Mouse (Mus musculus) inflammation-experienced regulatory T-cells, adult 6 months (primary cell): ENCODE data around the gene Thra. TPM values are rescaled to one million over a fixed set of nuclear protein-coding genes. Genes with fewer than 3 reads are reported as not detected.

Experiments used
- ATAC-seq: one replicate; pipeline ENCODE4 v1.8.0; 2017
- polyA plus RNA-seq, 3 experiments: library from polyadenylated mRNA; unstranded; fragments of 100-300 nt; shearing (Covaris generic); gene quantifications; one replicate each; pipeline ENCODE4 v1.2.1; 2017

The Thra gene
- polyA plus RNA-seq, 3 experiments from 2014 or later: 1.3 to 6.3 (median 5.2) TPM

- ATAC-seq: no peak
These were observed 41.5 kb downstream of the Thra start for GRCm38 (mm10) chr11:98781851-98782512.

GRCm38 (mm10) chr11:98782651-98783235 is 42.3 kb downstream of the Thra start:
- ATAC-seq: peak; percentile 19

DNA sequence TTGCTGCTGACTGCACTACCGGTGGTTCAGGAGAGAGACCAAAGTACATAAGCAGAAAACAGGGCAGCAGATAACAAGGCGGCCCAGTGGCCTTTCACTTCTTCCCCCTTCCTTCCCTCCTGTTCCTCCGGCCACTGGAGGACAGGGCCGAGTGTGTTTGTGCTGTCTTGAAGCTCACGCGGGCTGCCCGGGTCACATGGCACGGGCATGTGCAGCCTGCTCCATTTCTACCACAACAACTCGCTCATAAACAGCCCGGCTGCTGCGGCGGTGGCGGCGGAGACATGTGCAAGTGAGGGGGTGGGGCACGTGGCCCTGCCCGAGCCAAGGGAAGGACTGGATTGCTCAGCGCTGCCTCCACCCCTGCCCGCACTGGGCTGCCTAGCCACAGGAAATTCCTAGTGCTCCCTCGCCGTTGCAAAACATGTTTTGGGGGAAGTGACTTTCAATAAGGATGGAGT is 42.8 kb downstream of the Thra start:
- ATAC-seq: peak; percentile 76

DNA sequence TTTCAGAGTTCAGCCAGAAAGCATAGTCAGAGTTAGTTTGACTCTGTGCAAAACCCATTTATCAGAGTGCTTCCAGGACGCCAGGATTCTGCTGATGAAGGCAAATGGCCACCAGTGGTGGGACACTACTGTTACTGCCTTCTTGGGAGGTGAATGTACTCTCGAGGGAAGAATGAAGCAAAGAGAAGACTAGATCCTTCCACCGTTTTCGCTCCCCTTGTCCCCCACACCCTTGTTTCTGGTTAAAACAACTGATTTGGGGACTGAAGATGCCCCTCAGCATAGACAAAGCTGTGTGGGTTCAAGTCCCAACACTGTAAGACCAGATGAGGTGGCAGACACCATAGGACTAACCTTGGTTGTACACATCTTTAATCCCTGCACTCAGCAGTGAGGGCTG is 43.7 kb downstream of the Thra start:
- no peak for ATAC-seq

DNA sequence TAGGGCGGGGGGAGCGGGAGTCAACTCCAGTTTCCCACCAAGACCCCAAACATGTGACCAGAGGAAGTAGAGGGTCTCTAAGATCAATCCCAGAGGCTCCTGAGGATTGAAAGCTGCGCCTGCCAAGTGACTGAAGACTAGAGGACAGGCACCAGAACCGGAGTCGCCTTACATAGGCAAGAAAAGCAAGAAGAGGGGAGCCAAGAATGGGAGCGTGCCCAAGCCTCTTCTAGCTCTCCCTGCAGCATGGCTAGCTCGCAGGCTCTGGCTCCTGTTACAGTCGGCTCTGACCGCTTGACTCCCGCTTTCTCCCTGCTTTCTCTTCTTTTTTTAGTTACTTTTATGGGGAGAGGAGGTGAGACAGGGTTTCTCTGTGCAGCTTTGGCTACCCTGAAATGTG is 44.8 kb downstream of the Thra start:
- ATAC-seq: no peak

GRCm38 (mm10) chr11:98785772-98786281 is 45.4 kb downstream of the Thra start:
- ATAC-seq: no peak

GRCm38 (mm10) chr11:98786359-98787214 is 46.1 kb downstream of the Thra start:
- peak; percentile 49 for ATAC-seq

DNA sequence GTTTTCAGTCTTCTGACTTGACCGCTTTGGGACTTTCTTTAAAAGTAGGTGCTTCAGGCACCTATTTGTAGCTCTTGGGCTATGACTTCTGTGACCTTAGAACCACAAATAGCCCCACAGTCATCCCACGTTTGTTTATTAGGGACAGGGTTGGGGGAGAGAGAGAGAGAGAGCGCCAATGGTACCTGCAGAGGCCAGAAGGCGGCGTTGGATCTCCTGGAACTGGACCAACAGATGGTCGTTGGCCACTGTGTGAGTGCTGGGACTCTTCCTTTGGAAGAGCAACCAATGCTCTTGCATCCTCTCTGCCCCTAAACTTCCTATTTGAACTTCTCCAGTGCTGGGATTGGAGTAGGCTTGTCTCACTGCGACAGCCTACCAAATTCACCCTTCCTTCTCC is 46.8 kb downstream of the Thra start:
- ATAC-seq: no peak

DNA sequence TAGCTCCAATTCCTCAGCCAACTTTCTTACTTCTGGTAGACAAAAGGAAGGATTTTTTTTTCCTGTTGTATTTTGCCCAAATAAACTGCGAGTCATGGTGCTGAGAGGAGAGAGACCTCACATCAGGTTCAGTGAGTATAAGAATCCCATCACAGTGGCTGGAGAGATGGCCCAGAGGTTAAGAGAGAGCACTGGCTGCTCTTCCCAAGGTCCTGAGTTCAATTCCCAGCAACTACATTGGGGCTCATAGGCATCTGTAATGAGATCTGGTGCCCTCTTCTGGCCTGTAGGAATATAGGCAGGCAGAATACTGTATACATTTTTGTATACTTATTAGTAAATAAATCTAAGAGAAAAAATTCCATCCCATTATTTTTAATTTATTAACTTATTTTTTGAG is 47.3 kb downstream of the Thra start:
- ATAC-seq: no peak

DNA sequence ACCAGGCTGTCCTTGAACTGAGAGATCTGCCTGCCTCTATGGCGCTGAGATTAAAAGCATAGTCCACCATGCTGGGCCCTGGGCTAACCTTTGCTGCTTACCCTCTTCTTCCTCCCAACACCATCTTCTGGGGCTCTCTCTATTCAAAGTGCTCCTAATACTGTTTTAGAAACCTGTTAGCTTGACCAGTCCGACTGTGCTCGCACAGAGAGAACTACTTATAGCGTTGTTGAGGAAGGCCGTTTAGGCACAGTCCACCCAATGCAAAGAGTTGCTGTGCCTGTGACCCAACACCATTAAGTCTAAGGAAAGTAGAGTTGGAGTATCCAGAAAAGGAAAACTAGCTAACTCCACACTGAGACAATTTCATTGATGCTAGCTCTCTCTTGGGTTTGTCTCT is 47.7 kb downstream of the Thra start:
- ATAC-seq: no peak

DNA sequence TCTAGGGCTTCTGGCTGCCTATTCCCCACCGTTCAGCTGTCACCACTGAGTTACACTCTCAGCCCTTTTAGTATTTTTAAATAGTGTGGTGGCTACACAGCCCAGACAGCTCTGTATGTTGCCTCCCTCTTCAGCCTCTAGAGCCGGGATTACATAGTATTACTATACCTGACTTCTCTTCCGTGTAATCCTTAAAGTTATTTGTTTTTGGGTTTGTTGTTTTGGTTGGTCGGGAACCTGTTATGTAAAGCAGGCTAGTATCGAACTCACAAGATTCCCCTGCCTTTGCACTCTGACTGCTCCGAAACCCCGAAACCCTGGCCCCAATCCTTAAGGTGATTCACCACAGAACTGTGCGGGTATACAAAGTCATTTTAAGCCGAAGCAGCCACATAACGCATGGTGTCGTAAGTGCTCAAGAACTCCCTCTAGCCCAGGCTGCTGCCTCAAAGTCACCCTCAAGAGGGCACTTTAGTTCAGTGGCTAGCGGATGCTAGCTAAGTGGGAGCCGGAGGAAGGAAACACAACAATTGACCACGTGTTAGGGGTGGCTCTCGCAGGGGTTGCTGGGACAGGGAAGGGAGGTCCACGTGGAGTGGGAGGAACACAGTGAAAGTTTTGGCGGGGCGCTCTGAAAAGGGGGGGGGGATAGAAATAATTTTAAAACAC is 48.2 kb downstream of the Thra start:
- ATAC-seq: peak; percentile 89

DNA sequence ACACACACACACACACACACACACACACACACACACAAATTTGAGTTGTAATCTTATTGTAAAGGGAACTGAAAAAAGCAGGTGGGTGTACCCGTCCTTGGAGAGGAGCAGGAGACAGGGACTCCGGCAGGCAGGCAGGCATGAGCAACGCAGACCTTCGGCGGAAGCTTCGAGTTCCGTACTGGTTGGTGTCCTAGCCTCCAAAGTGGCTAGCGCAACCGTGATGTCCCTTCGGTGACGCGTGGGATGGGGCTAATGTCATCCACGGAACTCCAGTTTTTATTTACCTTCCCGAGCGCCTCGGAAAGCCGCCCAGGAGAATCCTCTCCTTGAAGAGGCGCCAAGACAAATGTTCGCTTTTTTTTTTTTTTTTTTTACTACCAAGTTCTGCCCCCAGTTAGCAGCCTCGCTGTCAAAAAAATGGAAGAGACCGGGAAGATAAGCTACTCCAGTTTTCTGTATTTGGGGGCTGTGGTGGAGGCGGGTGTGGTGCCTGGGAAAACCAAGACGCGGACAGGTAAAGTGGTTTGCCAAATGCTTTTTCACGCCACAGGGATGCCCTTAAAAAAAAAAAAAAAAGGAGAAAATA is 48.9 kb downstream of the Thra start:
- ATAC-seq: peak; percentile 3

GRCm38 (mm10) chr11:98789824-98790223 is 49.4 kb downstream of the Thra start:
- no peak for ATAC-seq

- ATAC-seq: no peak
These were observed 50.3 kb downstream of the Thra start for GRCm38 (mm10) chr11:98790631-98791205.

DNA sequence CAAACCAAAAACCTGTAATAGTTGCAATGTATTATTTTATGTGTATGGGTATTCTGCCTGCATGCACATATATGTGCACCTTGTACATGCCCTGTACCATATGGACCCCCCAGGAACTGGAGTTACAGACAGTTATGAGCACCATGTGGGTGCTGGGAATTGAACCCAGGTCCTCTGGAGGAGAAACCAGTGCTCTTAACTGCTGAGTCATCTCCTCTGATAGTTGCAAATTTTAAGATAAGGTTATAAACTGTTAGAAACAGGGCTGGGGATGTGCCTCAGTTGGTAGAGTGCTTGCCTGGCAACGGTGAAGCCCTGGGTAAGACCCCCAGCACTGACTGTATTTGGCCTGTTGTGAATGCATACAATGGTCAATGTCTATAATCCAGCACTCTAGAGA is 51.0 kb downstream of the Thra start:
- no peak for ATAC-seq

DNA sequence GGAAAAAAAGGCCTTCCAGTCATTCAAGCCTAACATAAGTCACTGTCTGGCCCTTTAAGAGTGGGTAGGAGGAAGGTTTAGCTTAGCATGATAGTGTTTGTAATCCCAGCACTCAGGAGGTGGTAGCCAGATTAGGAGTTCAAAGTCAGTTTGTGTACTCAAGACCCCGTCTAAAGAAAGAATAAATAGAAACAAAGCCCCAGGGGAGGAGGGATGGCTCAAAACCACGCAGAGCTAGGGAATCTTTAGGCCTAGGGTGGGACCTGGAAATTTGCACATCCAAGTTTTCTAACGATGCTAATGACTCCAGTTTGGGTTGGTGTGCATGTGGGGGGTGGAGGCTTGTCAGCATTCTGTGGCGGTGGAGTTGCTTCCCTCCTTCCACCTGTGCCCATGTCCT is 51.6 kb downstream of the Thra start:
- no peak for ATAC-seq

- peak; percentile 62 for ATAC-seq
These were observed 54.1 kb downstream of the Thra start for GRCm38 (mm10) chr11:98794469-98795014.

DNA sequence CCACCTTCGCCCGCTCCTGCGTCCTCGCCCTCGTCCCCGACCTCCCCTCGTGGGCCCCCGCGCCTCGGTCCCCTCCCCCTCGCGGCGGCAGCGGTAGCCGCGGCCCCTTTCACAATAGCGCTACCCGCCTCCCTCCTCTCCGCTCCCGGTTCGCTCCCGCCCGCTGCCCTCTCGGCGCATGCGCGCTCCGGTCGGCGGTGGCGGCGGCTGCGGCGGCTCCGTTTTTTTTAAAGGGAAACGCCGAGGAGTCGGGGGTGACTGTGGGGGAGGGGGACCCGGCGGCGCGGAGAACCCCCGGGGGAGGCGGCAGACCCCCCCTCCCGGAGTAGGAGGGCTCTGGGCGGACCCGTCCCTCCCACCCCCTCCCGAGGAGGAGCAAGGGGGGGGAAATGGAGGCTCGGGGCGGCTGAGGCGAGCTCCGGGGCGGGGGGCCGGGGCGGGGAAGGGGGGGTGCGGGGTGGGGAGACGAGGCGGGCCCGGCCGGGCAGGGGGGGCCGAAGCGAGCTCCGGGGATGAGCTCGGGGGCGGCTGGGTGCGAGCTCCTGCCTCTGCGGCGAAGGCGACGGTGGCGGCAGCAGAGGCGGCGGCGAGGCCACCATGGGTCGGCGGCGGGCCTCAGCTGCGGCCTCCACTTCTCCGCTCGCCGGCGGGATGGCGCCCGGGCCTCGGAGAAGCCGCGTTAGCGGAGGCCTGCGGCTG is 54.7 kb downstream of the Thra start, which contains the start of gene Msl1:
TSS of gene Msl1 (plus strand) at position 502 of the 699 bp plus-strand sequence.
- ATAC-seq: peak; percentile 42

GRCm38 (mm10) chr11:98795714-98796514 is 55.5 kb downstream of the Thra start:
- ATAC-seq: peak; percentile 12
